Mouse (Mus musculus): ENCODE measurements around the gene Stk11ip. TPM values are rescaled to one million over a fixed set of nuclear protein-coding genes. Genes with fewer than 3 reads are reported as not detected.

The Stk11ip gene
- total and polyA plus RNA-seq, 3 experiments: 30.0 to 201 (median 35.2) TPM

DNA sequence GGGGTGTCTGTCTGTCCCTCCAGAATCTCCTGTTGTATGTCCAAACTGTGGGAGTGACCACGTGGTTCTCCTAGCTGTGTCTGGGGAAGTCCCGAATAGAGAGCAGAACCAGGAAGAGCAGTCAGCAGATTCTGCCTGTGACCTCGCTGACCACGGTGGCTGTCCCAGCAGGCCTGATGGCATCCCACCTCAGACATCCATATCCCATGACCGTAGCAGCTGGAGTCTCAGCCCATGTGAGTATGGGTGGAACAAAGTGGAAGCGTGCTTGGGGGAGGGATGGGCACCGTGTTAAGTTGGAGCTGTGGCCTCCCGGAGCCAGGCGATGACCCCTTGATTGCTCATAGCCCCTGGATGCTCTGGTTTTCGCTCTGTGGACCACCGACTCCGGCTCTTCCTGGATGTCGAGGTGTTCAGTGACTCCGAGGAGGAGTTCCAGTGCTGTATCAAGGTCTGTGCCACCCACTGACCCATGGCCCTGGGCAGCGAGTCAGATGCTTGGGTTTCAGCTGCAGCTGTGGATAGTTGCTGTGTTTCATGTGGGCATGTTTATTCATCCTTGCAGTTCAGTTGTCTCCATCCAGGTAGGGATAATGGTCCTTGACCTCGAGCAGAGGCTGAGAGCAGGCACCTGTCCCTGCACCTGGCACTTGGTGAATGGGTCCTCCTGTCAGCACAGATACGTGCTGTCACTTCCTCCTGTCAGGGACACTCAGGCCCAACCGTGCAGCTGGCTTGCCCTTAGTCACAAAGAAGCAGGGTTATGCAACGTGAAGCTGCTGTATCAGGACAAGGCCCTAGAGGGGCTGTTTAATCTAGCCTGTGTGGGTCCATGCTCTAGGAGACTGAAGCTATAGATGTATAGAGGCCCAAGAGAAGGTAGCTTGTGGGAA, 11.2 kb downstream of the Stk11ip start:
- TF ChIP-seq GATA2 (IDR thresholded peaks at IDR 0.05; ENCODE audit: borderline replicate concordance, low read depth, low read length): no peak
- no peak for TF ChIP-seq TAL1 (conservative IDR thresholded peaks at IDR 0.05; ENCODE audit: low read depth, low read length)
- 0 out of 2 replicates have a peak, but pooled peaks have one; percentile 12 for TF ChIP-seq POLR2AphosphoS5 (IDR thresholded peaks at IDR 0.05; ENCODE audit: insufficient replicate concordance, low read depth, low read length)
- no peak for TF ChIP-seq GATA1 (IDR thresholded peaks at IDR 0.05; ENCODE audit: borderline replicate concordance, low read length)
- TF ChIP-seq CTCF (IDR thresholded peaks at IDR 0.05; ENCODE audit: low read depth, low read length): no peak
- Histone ChIP-seq H3K4me1 (ENCODE audit: insufficient read depth, low read depth, low read length) (no peaks in the 10 kb centered on the region), H3K27me3 (ENCODE audit: insufficient read depth, low read length) (no peaks in the 10 kb centered on the region), H3K36me3 (replicated peaks) (peaks cover 96% of the 10 kb centered on the region), H3K9me3 (replicated peaks) (no peaks in the 10 kb centered on the region), H3K4me3 (ENCODE audit: low read depth, low read length) (no peak overlapping the region)
- DNase-seq (ENCODE audit: low spot score) (no peak), ATAC-seq (ENCODE audit: extremely low read depth, insufficient number of reproducible peaks, low FRiP score, poor library complexity, severe bottlenecking) (no peak)

DNA sequence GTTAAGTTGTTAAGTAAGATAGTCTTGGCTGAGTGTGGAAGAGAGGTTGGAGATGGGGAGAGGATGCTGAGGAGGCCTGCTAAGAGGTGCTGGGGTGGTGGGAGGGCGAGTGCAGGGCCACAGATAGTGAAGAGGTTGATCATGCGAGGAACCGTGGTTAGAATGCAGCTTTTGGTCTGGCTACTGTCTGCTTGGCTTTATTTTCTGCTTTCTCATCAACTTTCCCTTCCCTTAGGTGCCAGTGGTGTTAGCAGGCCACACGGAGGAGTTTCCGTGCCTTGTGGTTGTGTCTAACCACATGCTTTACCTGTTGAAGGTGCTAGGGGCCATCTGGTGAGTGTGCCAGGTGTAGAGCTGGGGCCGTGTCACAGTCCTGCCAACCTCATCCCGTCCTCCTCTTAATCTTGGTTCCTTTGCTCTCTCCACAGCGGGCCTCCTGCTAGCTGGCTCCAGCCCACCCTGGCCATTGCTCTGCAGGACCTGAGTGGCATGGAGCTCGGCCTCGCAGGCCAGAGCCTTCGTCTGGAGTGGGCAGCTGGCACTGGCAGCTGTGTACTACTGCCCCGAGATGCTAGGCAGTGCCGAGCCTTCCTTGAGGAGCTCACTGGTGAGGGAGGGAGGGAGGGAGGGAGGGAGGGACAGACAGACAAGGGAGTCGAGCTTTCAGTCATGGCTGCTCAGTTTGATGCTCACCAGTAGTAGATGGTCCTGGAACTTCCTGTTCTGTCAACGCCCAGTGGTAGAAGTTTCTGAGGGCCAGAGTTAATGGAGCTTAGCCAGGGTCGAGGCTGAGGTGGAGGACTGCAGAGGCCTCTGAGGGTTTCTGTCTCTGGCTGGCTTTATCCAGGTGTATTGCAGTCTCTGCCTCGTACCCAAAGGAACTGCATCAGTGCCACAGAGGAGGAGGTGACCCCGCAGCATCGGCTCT, 12.3 kb downstream of the Stk11ip start:
- no peaks in the 10 kb centered on the region for H3K4me1 ChIP-seq (ENCODE audit: insufficient read depth, low read depth, low read length)
- peaks cover 88% of the 10 kb centered on the region for H3K36me3 ChIP-seq (replicated peaks)
- TF ChIP-seq GATA1 (IDR thresholded peaks at IDR 0.05; ENCODE audit: borderline replicate concordance, low read length) (no peak), CTCF (IDR thresholded peaks at IDR 0.05; ENCODE audit: low read depth, low read length) (no peak), GATA2 (IDR thresholded peaks at IDR 0.05; ENCODE audit: borderline replicate concordance, low read depth, low read length) (no peak)
- DNase-seq (ENCODE audit: low spot score) (no peak), ATAC-seq (ENCODE audit: extremely low read depth, insufficient number of reproducible peaks, low FRiP score, poor library complexity, severe bottlenecking) (no peak)
- no peaks in the 10 kb centered on the region for H3K27me3 ChIP-seq (ENCODE audit: insufficient read depth, low read length)
- H3K9me3 ChIP-seq (replicated peaks): no peaks in the 10 kb centered on the region
- no peak overlapping the region for H3K4me3 ChIP-seq (ENCODE audit: low read depth, low read length)

DNA sequence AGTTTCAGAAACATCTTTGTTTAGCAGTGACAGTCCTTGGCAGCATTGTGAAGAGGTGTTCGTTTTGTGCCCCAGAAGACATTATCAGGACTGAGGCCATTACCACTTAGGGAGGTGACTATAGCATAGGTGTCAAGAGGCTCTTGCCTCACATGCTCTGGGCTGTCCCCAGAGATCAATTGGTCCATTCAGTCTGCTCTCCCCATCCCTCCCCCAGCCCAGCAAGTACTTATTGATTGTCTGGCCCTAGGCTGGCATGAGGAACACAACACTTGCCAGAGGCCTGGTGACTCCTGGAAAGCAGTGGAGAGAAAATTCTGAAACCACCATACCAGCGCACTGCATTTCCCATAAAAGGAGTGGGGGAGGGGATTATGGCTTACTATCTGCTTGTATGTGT, 16.3 kb downstream of the Stk11ip start:
- H3K27me3 ChIP-seq (ENCODE audit: insufficient read depth, low read length): no peaks in the 10 kb centered on the region
- H3K4me1 ChIP-seq (ENCODE audit: insufficient read depth, low read depth, low read length): no peaks in the 10 kb centered on the region
- no peak for TF ChIP-seq TAL1 (conservative IDR thresholded peaks at IDR 0.05; ENCODE audit: low read depth, low read length)
- TF ChIP-seq POLR2AphosphoS5 (IDR thresholded peaks at IDR 0.05; ENCODE audit: insufficient replicate concordance, low read depth, low read length): no peak
- TF ChIP-seq GATA2 (IDR thresholded peaks at IDR 0.05; ENCODE audit: borderline replicate concordance, low read depth, low read length): no peak
- no peak for TF ChIP-seq CTCF (IDR thresholded peaks at IDR 0.05; ENCODE audit: low read depth, low read length)
- TF ChIP-seq GATA1 (IDR thresholded peaks at IDR 0.05; ENCODE audit: borderline replicate concordance, low read length): no peak
- H3K36me3 ChIP-seq (replicated peaks): peaks cover 49% of the 10 kb centered on the region
- ATAC-seq (ENCODE audit: extremely low read depth, insufficient number of reproducible peaks, low FRiP score, poor library complexity, severe bottlenecking) (no peak), DNase-seq (ENCODE audit: low spot score) (no peak)
- no peaks in the 10 kb centered on the region for H3K9me3 ChIP-seq (replicated peaks)
- no peak overlapping the region for H3K4me3 ChIP-seq (ENCODE audit: low read depth, low read length)

DNA sequence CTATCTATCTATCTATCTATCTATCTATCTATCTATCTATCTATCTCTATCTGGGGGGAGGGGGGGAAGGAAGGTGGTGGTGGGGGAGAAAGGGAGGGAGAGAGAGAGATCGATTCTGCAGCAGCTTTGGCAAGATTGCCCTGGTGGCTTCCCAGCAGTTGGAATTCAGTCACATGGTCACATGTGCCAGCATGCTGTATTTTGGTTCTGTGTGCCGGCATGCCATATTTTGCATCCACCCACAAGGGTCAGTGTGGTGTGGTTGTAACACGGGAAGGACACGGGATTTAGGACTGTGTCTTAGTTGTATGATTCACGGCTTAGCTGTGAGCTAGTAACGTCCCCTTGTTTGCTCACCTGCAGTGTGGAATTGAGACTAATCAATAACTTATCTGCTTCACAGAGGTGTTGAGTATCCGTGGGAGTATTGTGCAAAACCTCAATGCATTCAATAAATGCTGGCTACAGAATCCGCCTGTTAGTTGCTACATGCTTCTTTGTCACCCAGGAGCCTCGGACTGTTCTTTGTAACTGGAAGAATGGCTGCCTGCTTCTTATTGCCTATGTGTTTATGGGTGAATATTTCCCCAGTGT, 17.4 kb downstream of the Stk11ip start:
- Histone ChIP-seq H3K27me3 (ENCODE audit: insufficient read depth, low read length) (no peaks in the 10 kb centered on the region), H3K4me1 (ENCODE audit: insufficient read depth, low read depth, low read length) (no peaks in the 10 kb centered on the region), H3K36me3 (replicated peaks) (peaks cover 38% of the 10 kb centered on the region), H3K9me3 (replicated peaks) (no peaks in the 10 kb centered on the region), H3K4me3 (ENCODE audit: low read depth, low read length) (no peak overlapping the region)
- ATAC-seq (ENCODE audit: extremely low read depth, insufficient number of reproducible peaks, low FRiP score, poor library complexity, severe bottlenecking) (no peak), DNase-seq (ENCODE audit: low spot score) (no peak)
- TF ChIP-seq CTCF (IDR thresholded peaks at IDR 0.05; ENCODE audit: low read depth, low read length) (no peak), POLR2AphosphoS5 (IDR thresholded peaks at IDR 0.05; ENCODE audit: insufficient replicate concordance, low read depth, low read length) (no peak), GATA1 (IDR thresholded peaks at IDR 0.05; ENCODE audit: borderline replicate concordance, low read length) (no peak), TAL1 (conservative IDR thresholded peaks at IDR 0.05; ENCODE audit: low read depth, low read length) (no peak), GATA2 (IDR thresholded peaks at IDR 0.05; ENCODE audit: borderline replicate concordance, low read depth, low read length) (no peak)

DNA sequence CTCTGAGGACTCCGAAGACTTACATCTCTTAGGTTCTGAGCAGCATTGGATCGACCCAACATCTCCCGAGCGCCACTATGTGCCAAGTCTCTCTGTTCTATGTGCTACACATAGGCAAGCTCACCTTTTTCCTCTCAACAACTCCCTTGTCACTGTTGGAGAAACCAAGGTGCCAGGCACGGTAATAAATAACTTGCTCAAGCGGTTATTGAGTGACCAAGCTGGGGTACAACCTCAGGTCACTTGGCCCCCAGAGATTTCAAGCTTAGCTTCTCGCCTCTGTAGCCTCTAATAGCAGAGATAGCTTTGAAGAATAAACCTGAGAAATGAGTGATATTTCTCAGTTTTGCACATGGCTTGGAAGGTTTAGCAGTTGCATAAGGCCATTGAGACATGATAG, 20.2 kb downstream of the Stk11ip start:
- DNase-seq (ENCODE audit: low spot score) (no peak), ATAC-seq (ENCODE audit: extremely low read depth, insufficient number of reproducible peaks, low FRiP score, poor library complexity, severe bottlenecking) (no peak)
- no peaks in the 10 kb centered on the region for H3K9me3 ChIP-seq (replicated peaks)
- peaks cover 3% of the 10 kb centered on the region; the same call in 1 of the 2 replicates for H3K27me3 ChIP-seq (ENCODE audit: insufficient read depth, low read length)
- TF ChIP-seq POLR2AphosphoS5 (IDR thresholded peaks at IDR 0.05; ENCODE audit: insufficient replicate concordance, low read depth, low read length): no peak
- no peak for TF ChIP-seq GATA2 (IDR thresholded peaks at IDR 0.05; ENCODE audit: borderline replicate concordance, low read depth, low read length)
- no peak for TF ChIP-seq TAL1 (conservative IDR thresholded peaks at IDR 0.05; ENCODE audit: low read depth, low read length)
- TF ChIP-seq GATA1 (IDR thresholded peaks at IDR 0.05; ENCODE audit: borderline replicate concordance, low read length): no peak
- TF ChIP-seq CTCF (IDR thresholded peaks at IDR 0.05; ENCODE audit: low read depth, low read length): no peak
- no peaks in the 10 kb centered on the region for H3K4me1 ChIP-seq (ENCODE audit: insufficient read depth, low read depth, low read length)
- no peak overlapping the region for H3K4me3 ChIP-seq (ENCODE audit: low read depth, low read length)
- H3K36me3 ChIP-seq (replicated peaks): peaks cover 11% of the 10 kb centered on the region

All from G1E (cell line).